Mouse (Mus musculus): ENCODE measurements around the gene Hecw2. TPM values are rescaled to one million over a fixed set of nuclear protein-coding genes. Genes with fewer than 3 reads are reported as not detected.

Hecw2 gene
- polyA plus RNA-seq, 1 experiment, result not detected

GRCm38 (mm10) chr1:53844122-53844913 is 350.6 kb downstream of the Hecw2 start:
- no peak for TF ChIP-seq GATA1 (IDR thresholded peaks at IDR 0.05; ENCODE audit: low read length)

GRCm38 (mm10) chr1:53843051-53843450 is 351.9 kb downstream of the Hecw2 start:
- no peak for TF ChIP-seq GATA1 (IDR thresholded peaks at IDR 0.05; ENCODE audit: low read length)

- no peak for TF ChIP-seq GATA1 (IDR thresholded peaks at IDR 0.05; ENCODE audit: low read length)
Measured at GRCm38 (mm10) chr1:53841080-53841479, 353.9 kb downstream of the Hecw2 start.

GRCm38 (mm10) chr1:53839392-53839791 is 355.6 kb downstream of the Hecw2 start:
- no peak for TF ChIP-seq GATA1 (IDR thresholded peaks at IDR 0.05; ENCODE audit: low read length)

- TF ChIP-seq GATA1 (IDR thresholded peaks at IDR 0.05; ENCODE audit: low read length), result no peak
Measured at GRCm38 (mm10) chr1:53838182-53838859, 356.6 kb downstream of the Hecw2 start.

GRCm38 (mm10) chr1:53830286-53830685 is 364.7 kb downstream of the Hecw2 start:
- no peak for TF ChIP-seq GATA1 (IDR thresholded peaks at IDR 0.05; ENCODE audit: low read length)

DNA sequence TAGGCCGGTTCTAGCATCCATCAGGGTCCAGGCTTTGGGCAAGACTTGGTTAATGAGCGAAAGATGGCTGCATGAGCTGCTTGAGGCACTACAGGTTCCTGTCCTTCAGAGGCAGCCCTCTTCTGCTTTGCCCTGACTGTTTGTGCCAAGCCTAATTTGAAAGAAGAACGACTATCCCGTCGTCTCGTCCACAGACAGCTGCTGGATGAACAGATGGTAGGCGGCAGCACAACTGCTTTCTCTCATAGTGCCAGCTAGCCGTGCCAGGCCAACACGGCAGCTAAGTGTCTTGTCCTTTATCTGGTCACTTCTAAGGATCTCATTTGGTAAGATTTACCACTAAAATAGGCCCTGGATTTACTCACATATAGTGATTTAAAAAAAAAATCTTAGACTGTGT is 365.9 kb downstream of the Hecw2 start:
- no peak for TF ChIP-seq GATA1 (IDR thresholded peaks at IDR 0.05; ENCODE audit: low read length)

DNA sequence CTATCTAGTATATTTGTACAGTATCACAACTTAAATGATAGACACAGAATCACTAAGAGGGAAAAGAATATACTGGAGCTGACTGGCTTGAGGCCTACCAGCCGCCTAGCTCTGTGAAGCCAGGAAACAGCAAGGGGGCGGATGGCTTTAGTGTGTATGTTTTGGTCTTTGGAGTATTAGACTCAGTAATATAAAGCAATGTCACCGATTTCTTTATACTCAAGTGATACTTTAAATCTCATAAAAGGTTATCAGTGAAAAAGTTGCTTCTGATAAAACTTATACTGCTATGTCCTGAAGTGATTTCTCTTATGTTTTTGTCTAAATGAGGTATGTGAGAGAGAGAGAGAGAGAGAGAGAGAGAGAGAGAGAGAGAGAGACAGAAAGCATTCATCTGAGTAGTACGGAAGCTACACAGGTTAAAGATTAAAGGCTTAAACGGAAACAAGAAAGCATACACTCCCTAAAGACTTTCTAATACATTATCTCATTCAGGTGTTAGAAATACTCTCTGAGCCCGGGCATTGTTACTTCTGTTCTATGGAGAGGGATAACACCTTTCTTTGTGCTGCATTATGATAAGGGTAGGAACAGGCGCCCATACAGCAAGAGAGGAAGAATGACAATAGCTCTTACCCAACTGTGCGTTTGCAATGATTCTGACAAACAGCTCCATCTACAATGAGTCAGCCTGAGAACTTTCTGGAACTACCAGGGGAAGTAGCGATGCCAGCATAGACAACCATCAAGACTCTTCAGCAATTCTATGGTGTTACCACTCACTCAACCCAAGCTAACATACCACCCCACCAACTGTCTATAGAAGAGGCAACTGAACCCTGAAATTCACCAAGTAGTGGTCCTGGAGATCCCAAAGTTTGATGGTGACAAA is 370.3 kb downstream of the Hecw2 start:
- TF ChIP-seq GATA1 (IDR thresholded peaks at IDR 0.05; ENCODE audit: low read length), result no peak

GRCm38 (mm10) chr1:53823687-53824445 is 371.1 kb downstream of the Hecw2 start:
- no peak for TF ChIP-seq GATA1 (IDR thresholded peaks at IDR 0.05; ENCODE audit: low read length)

GRCm38 (mm10) chr1:53821983-53822382 is 373.0 kb downstream of the Hecw2 start:
- no peak for TF ChIP-seq GATA1 (IDR thresholded peaks at IDR 0.05; ENCODE audit: low read length)

GRCm38 (mm10) chr1:53820041-53820632 is 374.8 kb downstream of the Hecw2 start:
- no peak for TF ChIP-seq GATA1 (IDR thresholded peaks at IDR 0.05; ENCODE audit: low read length)

- TF ChIP-seq GATA1 (IDR thresholded peaks at IDR 0.05; ENCODE audit: low read length), result no peak
Measured at GRCm38 (mm10) chr1:53818072-53818862, 376.7 kb downstream of the Hecw2 start.

DNA sequence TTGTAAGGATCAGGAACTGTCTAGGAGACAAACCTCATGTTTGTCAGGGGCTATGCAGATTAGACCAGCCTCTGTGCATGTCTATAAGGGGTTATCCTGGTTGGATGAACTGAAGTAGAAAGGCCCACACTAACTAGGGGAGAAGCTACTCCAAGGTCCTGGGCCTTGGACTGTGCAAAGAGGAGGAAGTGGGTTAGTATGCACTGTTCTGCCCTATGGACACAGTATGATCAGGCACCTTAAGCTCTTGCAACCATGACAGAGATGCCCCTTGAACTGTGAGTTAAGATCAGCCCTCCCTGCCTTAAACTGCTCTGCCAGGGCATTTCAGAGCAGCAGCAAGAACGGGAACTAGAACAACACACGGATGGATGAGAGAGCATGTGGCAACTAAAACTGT is 378.6 kb downstream of the Hecw2 start:
- no peak for TF ChIP-seq GATA1 (IDR thresholded peaks at IDR 0.05; ENCODE audit: low read length)
